Mouse (Mus musculus): ENCODE data around the gene Lmna. TPM values are rescaled to one million over a fixed set of nuclear protein-coding genes. Genes with fewer than 3 reads are reported as not detected.
A peak's percentile ranks its signal among the peaks of the same experiment; 100 is the strongest.

Lmna gene
- total and polyA plus RNA-seq, 3 experiments, result 128 to 388 (median 302) TPM

DNA sequence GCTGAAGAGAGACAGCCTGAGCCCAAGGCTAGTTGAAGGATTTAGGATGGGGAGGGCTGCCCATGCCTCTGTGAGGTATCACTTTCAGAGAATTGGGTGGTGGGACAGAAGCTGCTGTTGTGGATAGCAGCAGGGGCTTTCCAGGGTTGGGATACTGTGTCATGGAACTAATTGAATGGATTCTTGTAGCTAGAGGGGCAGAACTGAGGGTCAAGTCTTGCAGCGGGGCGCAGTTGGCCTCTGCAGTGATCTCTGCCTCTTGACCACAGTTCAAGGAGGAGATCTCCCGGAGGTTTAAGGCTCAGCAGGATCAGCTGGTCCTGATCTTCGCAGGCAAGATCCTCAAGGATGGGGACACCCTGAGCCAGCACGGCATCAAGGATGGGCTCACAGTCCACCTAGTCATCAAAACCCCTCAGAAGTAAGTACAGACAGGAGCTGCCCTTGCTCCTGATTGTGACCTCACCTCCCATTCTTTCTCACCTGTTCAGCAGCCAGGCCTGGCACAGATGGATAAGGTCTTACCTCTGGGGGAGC, 45.4 kb upstream of the Lmna start:
- no peaks in the 10 kb centered on the region for H3K9me3 ChIP-seq (replicated peaks; ENCODE audit: insufficient read depth, low read length)
- peaks cover 3 to 5% of the 10 kb centered on the region in 2 experiments; a peak in 2 of 4 replicates for H3K4me1 ChIP-seq (ENCODE audit: control insufficient read depth in 1 of 2, insufficient read depth in 2 of 2, low read length in 2 of 2)
- H3K9ac ChIP-seq (ENCODE audit: control insufficient read depth, low read depth, low read length, poor library complexity, severe bottlenecking), result peak overlapping the region; percentile 2; the same call in 1 of the 2 replicates
- no peaks in the 10 kb centered on the region for H3K27me3 ChIP-seq (ENCODE audit: control insufficient read depth in 1 of 2, insufficient read depth in 2 of 2, low read length in 2 of 2)
- DNase-seq (ENCODE audit: low read depth, low spot score), result no peak
- no peak overlapping the region for H3K27ac ChIP-seq (ENCODE audit: control insufficient read depth, low read depth, low read length)
- H3K4me3 ChIP-seq (ENCODE audit: control insufficient read depth in 1 of 2, insufficient read depth in 1 of 2, low read depth in 2 of 2, low read length in 2 of 2), result no peak overlapping the region; a peak in 1 of 4 replicates
- H3K79me2 ChIP-seq (ENCODE audit: control insufficient read depth, insufficient read depth, low read length, poor library complexity), result peaks cover 24% of the 10 kb centered on the region
- peaks cover 9 to 16% of the 10 kb centered on the region in 2 experiments for H3K36me3 ChIP-seq (ENCODE audit: control insufficient read depth in 1 of 2, insufficient read depth in 2 of 2, low read length in 2 of 2)
- no peak for TF ChIP-seq ZMIZ1 (IDR thresholded peaks at IDR 0.05; ENCODE audit: low read depth, low read length)

GRCm38 (mm10) chr3:88553880-88554586, 44.3 kb upstream of the Lmna start:
- Histone ChIP-seq H3K27ac (ENCODE audit: control insufficient read depth, low read depth, low read length) (peak overlapping the region; percentile 84), H3K4me3 (ENCODE audit: control insufficient read depth in 1 of 2, insufficient read depth in 1 of 2, low read depth in 2 of 2, low read length in 2 of 2) (peak overlapping the region; percentile 84 to 90), H3K9ac (ENCODE audit: control insufficient read depth, low read depth, low read length, poor library complexity, severe bottlenecking) (peak overlapping the region; percentile 93), H3K4me1 (ENCODE audit: control insufficient read depth in 1 of 2, insufficient read depth in 2 of 2, low read length in 2 of 2) (peaks cover 3 to 5% of the 10 kb centered on the region in 2 experiments; a peak in 2 of 4 replicates), H3K27me3 (ENCODE audit: control insufficient read depth in 1 of 2, insufficient read depth in 2 of 2, low read length in 2 of 2) (no peaks in the 10 kb centered on the region), H3K79me2 (ENCODE audit: control insufficient read depth, insufficient read depth, low read length, poor library complexity) (peaks cover 24% of the 10 kb centered on the region), H3K9me3 (replicated peaks; ENCODE audit: insufficient read depth, low read length) (no peaks in the 10 kb centered on the region), H3K36me3 (ENCODE audit: control insufficient read depth in 1 of 2, insufficient read depth in 2 of 2, low read length in 2 of 2) (peaks cover 9% of the 10 kb centered on the region in 2 experiments)
- DNase-seq (ENCODE audit: low read depth, low spot score), result peak; percentile 92
- TF ChIP-seq HCFC1 (IDR thresholded peaks at IDR 0.05; ENCODE audit: low read depth, low read length) (peak; percentile 58), NRF1 (IDR thresholded peaks at IDR 0.05; ENCODE audit: insufficient read depth, low read depth, low read length, poor library complexity, severe bottlenecking) (no peak), KAT2A (conservative IDR thresholded peaks at IDR 0.05; ENCODE audit: low read depth, low read length) (no peak), POLR2AphosphoS2 (IDR thresholded peaks at IDR 0.05; ENCODE audit: low read length) (no peak), ELF1 (IDR thresholded peaks at IDR 0.05; ENCODE audit: low read depth, low read length) (0 out of 2 replicates have a peak, but pooled peaks have one; percentile 10), TAL1 (IDR thresholded peaks at IDR 0.05; ENCODE audit: low read length) (no peak), SMC3 (IDR thresholded peaks at IDR 0.05; ENCODE audit: low read depth, low read length) (no peak), MYB (IDR thresholded peaks at IDR 0.05; ENCODE audit: low read depth, low read length) (no peak), MYC (IDR thresholded peaks at IDR 0.05; ENCODE audit: low read depth, low read length) (peak; percentile 66; the same call in 1 of the 2 replicates), ZKSCAN1 (IDR thresholded peaks at IDR 0.05; ENCODE audit: low read depth, low read length) (no peak), GABPA (IDR thresholded peaks at IDR 0.05; ENCODE audit: low read depth, low read length) (no peak), ZNF384 (IDR thresholded peaks at IDR 0.05; ENCODE audit: low read depth, low read length) (no peak), GATA1 (IDR thresholded peaks at IDR 0.05; ENCODE audit: low read depth, low read length) (no peak), MAFK (IDR thresholded peaks at IDR 0.05; ENCODE audit: borderline replicate concordance, low read depth, low read length) (no peak), BHLHE40 (IDR thresholded peaks at IDR 0.05; ENCODE audit: borderline replicate concordance, low read depth, low read length) (no peak), NELFE (IDR thresholded peaks at IDR 0.05; ENCODE audit: low read depth, low read length) (no peak), MAZ (IDR thresholded peaks at IDR 0.05; ENCODE audit: low read depth, low read length) (no peak), RCOR1 (IDR thresholded peaks at IDR 0.05; ENCODE audit: low read depth, low read length) (0 out of 2 replicates have a peak, but pooled peaks have one; percentile 31), SIN3A (IDR thresholded peaks at IDR 0.05; ENCODE audit: low read length) (peak; percentile 77), UBTF (IDR thresholded peaks at IDR 0.05; ENCODE audit: borderline replicate concordance, insufficient read depth, low read depth, low read length) (no peak; the same call in 1 of the 2 replicates), POLR2A (IDR thresholded peaks at IDR 0.05; ENCODE audit: control insufficient read depth in 1 of 2, insufficient read depth in 1 of 2, low read depth in 1 of 2, low read length in 2 of 2, poor library complexity in 1 of 2) (peak in 1 of 2 experiments; percentile 55; a peak in 2 of 4 replicates), MEF2A (IDR thresholded peaks at IDR 0.05; ENCODE audit: extremely low read depth, insufficient replicate concordance, low read depth, low read length, poor library complexity, severe bottlenecking) (no peak), EP300 (IDR thresholded peaks at IDR 0.05; ENCODE audit: low read depth in 1 of 2, low read length in 2 of 2) (no peak), ZC3H11A (IDR thresholded peaks at IDR 0.05; ENCODE audit: low read depth, low read length) (no peak), ETS1 (IDR thresholded peaks at IDR 0.05; ENCODE audit: low read depth, low read length) (no peak), USF1 (IDR thresholded peaks at IDR 0.05; ENCODE audit: low read depth, low read length) (no peak), CTCF (IDR thresholded peaks at IDR 0.05 in 2 of 3, conservative IDR thresholded peaks at IDR 0.05 in 1 of 3; ENCODE audit: control insufficient read depth in 1 of 3, insufficient read depth in 1 of 3, low read depth in 2 of 3, low read length in 3 of 3, poor library complexity in 1 of 3, severe bottlenecking in 1 of 3) (peak in 2 of 3 experiments; percentile 31 to 55; a peak in 5 of 6 replicates), ZMIZ1 (IDR thresholded peaks at IDR 0.05; ENCODE audit: low read depth, low read length) (no peak; the same call in 1 of the 2 replicates), CHD2 (IDR thresholded peaks at IDR 0.05; ENCODE audit: low read length) (no peak)

All from MEL (cell line).